Mouse (Mus musculus) MEL (cell line): ENCODE data around the gene Cfap43.

Experiments used
- CHD2 ChIP-seq: IDR thresholded peaks from 2 replicates; pipeline ENCODE4 v1.6.1; 2011; ENCODE audit warnings: low read length, improper control_type of control experiment
- CTCF ChIP-seq, 3 experiments: IDR thresholded peaks in 2 of 3; conservative IDR thresholded peaks in 1 of 3; 2 replicates each; pipeline ENCODE4 v1.5.1; 2011 to 2012; ENCODE audit warnings: low read length in 3 of 3, low read depth in 2 of 3, mild to moderate bottlenecking in 2 of 3, improper control_type of control experiment in 1 of 3, inconsistent platforms in 1 of 3, mixed read lengths in 1 of 3, moderate library complexity in 1 of 3; ENCODE audit not compliant: control insufficient read depth in 1 of 3, insufficient read depth in 1 of 3, poor library complexity in 1 of 3, severe bottlenecking in 1 of 3
- EP300 ChIP-seq, 2 experiments: IDR thresholded peaks; 2 replicates each; pipeline ENCODE4 v1.6.1; 2011; ENCODE audit warnings: improper control_type of control experiment in 2 of 2, low read length in 2 of 2, low read depth in 1 of 2, mild to moderate bottlenecking in 1 of 2
- ETS1 ChIP-seq: IDR thresholded peaks from 2 replicates; pipeline ENCODE4 v1.6.1; 2012; ENCODE audit warnings: low read depth, mild to moderate bottlenecking, inconsistent platforms, low read length, improper control_type of control experiment, moderate library complexity
- GATA1 ChIP-seq: IDR thresholded peaks from 2 replicates; pipeline ENCODE4 v1.6.1; 2011; ENCODE audit warnings: low read depth, low read length, improper control_type of control experiment
- KAT2A ChIP-seq: conservative IDR thresholded peaks from 2 replicates; pipeline ENCODE4 v1.6.1; 2012; ENCODE audit warnings: low read depth, low read length, improper control_type of control experiment, inconsistent platforms
- MAZ ChIP-seq: IDR thresholded peaks from 2 replicates; pipeline ENCODE4 v1.6.1; 2012; ENCODE audit warnings: low read depth, mild to moderate bottlenecking, inconsistent platforms, low read length, improper control_type of control experiment
- POLR2A ChIP-seq, 2 experiments: IDR thresholded peaks; 2 replicates each; pipeline ENCODE4 v1.6.1; 2011 to 2012; ENCODE audit warnings: low read length in 2 of 2, mild to moderate bottlenecking in 2 of 2, control low read depth in 1 of 2, improper control_type of control experiment in 1 of 2, low read depth in 1 of 2, moderate library complexity in 1 of 2; ENCODE audit not compliant: control insufficient read depth in 1 of 2, insufficient read depth in 1 of 2, poor library complexity in 1 of 2
- POLR2AphosphoS2 ChIP-seq: IDR thresholded peaks from 2 replicates; pipeline ENCODE4 v1.6.1; 2011; ENCODE audit warnings: low read length, improper control_type of control experiment
- SIN3A ChIP-seq: IDR thresholded peaks from 2 replicates; pipeline ENCODE4 v1.6.1; 2012; ENCODE audit warnings: low read length, improper control_type of control experiment, inconsistent platforms
- SMC3 ChIP-seq: IDR thresholded peaks from 2 replicates; pipeline ENCODE4 v1.6.1; 2011; ENCODE audit warnings: low read depth, low read length, improper control_type of control experiment
- UBTF ChIP-seq: IDR thresholded peaks from 2 replicates; pipeline ENCODE4 v1.6.1; 2012; ENCODE audit warnings: low read depth, mild to moderate bottlenecking, inconsistent platforms, low read length, improper control_type of control experiment, moderate library complexity, borderline replicate concordance; ENCODE audit not compliant: insufficient read depth
- USF1 ChIP-seq: IDR thresholded peaks from 2 replicates; pipeline ENCODE4 v1.6.1; 2014; ENCODE audit warnings: low read depth, mild to moderate bottlenecking, inconsistent platforms, low read length, improper control_type of control experiment, moderate library complexity
- USF2 ChIP-seq, 2 experiments: IDR thresholded peaks; 2 replicates each; pipeline ENCODE4 v1.6.1; 2011 to 2012; ENCODE audit warnings: improper control_type of control experiment in 2 of 2, low read length in 2 of 2, borderline replicate concordance in 1 of 2, inconsistent platforms in 1 of 2, low read depth in 1 of 2, mild to moderate bottlenecking in 1 of 2; ENCODE audit not compliant: insufficient read depth in 1 of 2

DNA sequence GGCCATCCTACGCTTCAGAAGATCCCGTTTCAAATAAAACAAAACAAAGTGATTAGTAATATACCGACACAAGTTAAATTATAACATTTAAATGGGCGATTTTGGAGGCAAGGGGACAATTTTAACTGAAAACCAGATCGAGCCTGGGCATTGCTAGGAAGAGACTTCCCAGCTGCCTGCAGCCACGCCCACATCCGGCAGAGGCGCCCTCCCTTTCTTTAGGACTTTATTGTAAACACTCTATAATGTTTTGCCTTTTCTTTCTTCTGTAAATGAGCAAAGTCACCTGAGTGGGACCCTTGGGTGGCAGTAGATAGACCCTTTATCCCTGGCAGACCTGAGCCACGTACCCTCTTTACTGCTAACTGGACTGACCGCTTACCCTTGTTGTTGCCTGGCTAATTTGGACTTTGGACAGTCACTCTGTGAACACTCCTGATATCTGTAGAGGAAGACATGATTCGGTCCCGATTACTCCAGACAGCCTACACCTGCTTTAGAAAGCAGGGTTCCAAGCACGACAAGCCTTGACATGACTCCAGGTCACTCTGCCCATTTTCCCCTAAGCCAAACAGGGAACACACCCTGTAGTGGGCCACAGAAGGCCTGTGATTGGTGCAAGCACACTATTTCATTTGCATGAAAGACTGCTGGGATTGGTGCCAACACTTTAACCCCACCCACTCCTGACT is 213.9 kb downstream of the Cfap43 start:
- TF ChIP-seq MAZ = no peak
- no peak for TF ChIP-seq KAT2A
- no peak for TF ChIP-seq SIN3A
- TF ChIP-seq ETS1 = no peak
- no peak for TF ChIP-seq EP300 (IDR thresholded peaks at IDR 0.05; ENCODE audit: low read depth in 1 of 2, low read length in 2 of 2)
- no peak for TF ChIP-seq SMC3
- TF ChIP-seq UBTF = no peak
- no peak for TF ChIP-seq USF1
- no peak for TF ChIP-seq USF2 (IDR thresholded peaks at IDR 0.05; ENCODE audit: borderline replicate concordance in 1 of 2, insufficient read depth in 1 of 2, low read depth in 1 of 2, low read length in 2 of 2)
- TF ChIP-seq POLR2AphosphoS2 = no peak
- TF ChIP-seq POLR2A (IDR thresholded peaks at IDR 0.05; ENCODE audit: control insufficient read depth in 1 of 2, insufficient read depth in 1 of 2, low read depth in 1 of 2, low read length in 2 of 2, poor library complexity in 1 of 2) = no peak
- no peak for TF ChIP-seq CHD2
- no peak for TF ChIP-seq CTCF (IDR thresholded peaks at IDR 0.05 in 2 of 3, conservative IDR thresholded peaks at IDR 0.05 in 1 of 3; ENCODE audit: control insufficient read depth in 1 of 3, insufficient read depth in 1 of 3, low read depth in 2 of 3, low read length in 3 of 3, poor library complexity in 1 of 3, severe bottlenecking in 1 of 3)
- TF ChIP-seq GATA1 = no peak
